In genomic region chr2:104685418-104685817, GRCm38 (mm10) we compare ENCODE assay signal across 9 mouse cellular contexts. TPM values are rescaled to one million over a fixed set of nuclear protein-coding genes. Genes with fewer than 3 reads are reported as not detected.
DNase-seq lines count a peak whose midpoint lies in the region; ATAC-seq and TF ChIP-seq lines count a peak whose summit lies in the region.
"Had no signal": no experiment of that assay in that cellular context is flagged by ENCODE, and none has a peak within 500 bp of the region (broad histone marks: within the 10 kb centered on the region; RNA-seq: fewer than 3 reads in every experiment).

No protein-coding gene starts in this region.

- H3K27ac ChIP-seq in forebrain, embryonic 15.5 days (replicated peaks): no peak overlapping the region
- no peak overlapping the region for H3K27ac ChIP-seq in olfactory bulb, adult 2 months (ENCODE audit: insufficient read depth, low read depth, low read length)
- H3K27ac ChIP-seq: macrophage had no signal

- intact Hi-C loops in heart, postnatal 25 days (cut with DNase I): loop anchor here (1.0 to 10.0 kb wide), 3 partner anchors 57 to 549 kb away; partner anchors contain the start of gene Depdc7

- no peaks in the 10 kb centered on the region for H3K36me3 ChIP-seq in E14TG2a.4 (ENCODE audit: insufficient read depth, low read length)
- H3K36me3 ChIP-seq in forebrain, embryonic 15.5 days: peaks cover 27% of the 10 kb centered on the region

- ATAC-seq in cerebellum, adult (ENCODE audit: insufficient number of reproducible peaks, low FRiP score, low TSS enrichment): peak; percentile 75
- ATAC-seq in forebrain, embryonic 15.5 days (replicated peaks): peak; percentile 93

- peak; percentile 75 for TF ChIP-seq CTCF in E14TG2a.4 (conservative IDR thresholded peaks at IDR 0.05; ENCODE audit: low read length)
- TF ChIP-seq CTCF in olfactory bulb, adult 2 months (IDR thresholded peaks at IDR 0.05; ENCODE audit: insufficient read depth, low read depth, low read length): peak; percentile 94

- no peak overlapping the region for H3K9ac ChIP-seq in forebrain, embryonic 15.5 days (replicated peaks)

- peak; percentile 17 for DNase-seq in heart, postnatal 25 days (ENCODE audit: low spot score)
- DNase-seq in layer of hippocampus, adult 18-20 months (ENCODE audit: low spot score in 2 of 2): peak; percentile 60 to 85
- DNase-seq in lung, adult 18-20 months: peak; percentile 66 to 71
- DNase-seq in thymus, adult 18-20 months: peak; percentile 34 to 48

- peaks cover 31% of the 10 kb centered on the region for H3K27me3 ChIP-seq in E14TG2a.4 (ENCODE audit: insufficient read depth, low read length)
- no peaks in the 10 kb centered on the region for H3K27me3 ChIP-seq in forebrain, embryonic 15.5 days

- H3K4me1 ChIP-seq in E14TG2a.4 (replicated peaks; ENCODE audit: low read depth, low read length): peaks cover 25% of the 10 kb centered on the region
- H3K4me1 ChIP-seq in forebrain, embryonic 15.5 days: 0 out of 2 replicates have a peak, but pooled peaks cover 2% of the 10 kb centered on the region
- 0 out of 2 replicates have a peak, but pooled peaks cover 2% of the 10 kb centered on the region for H3K4me1 ChIP-seq in olfactory bulb, adult 2 months (ENCODE audit: control insufficient read depth, insufficient read depth, low read length)

- no peaks in the 10 kb centered on the region for H3K9me3 ChIP-seq in E14TG2a.4 (ENCODE audit: low read length)
- no peaks in the 10 kb centered on the region for H3K9me3 ChIP-seq in forebrain, embryonic 15.5 days

- H3K4me2 ChIP-seq in forebrain, embryonic 15.5 days (replicated peaks): no peak overlapping the region

- 12% methylated on average over 13 of the region's 13 CpGs for WGBS in forebrain, embryonic 15.5 days
- WGBS in olfactory bulb, adult 2 months: 6% methylated on average over 13 of the region's 13 CpGs

- no peak overlapping the region for H3K4me3 ChIP-seq in E14TG2a.4 (replicated peaks; ENCODE audit: low read length)
- no peak overlapping the region for H3K4me3 ChIP-seq in forebrain, embryonic 15.5 days
- H3K4me3 ChIP-seq in olfactory bulb, adult 2 months (ENCODE audit: insufficient read depth, low read depth, low read length): no peak overlapping the region

- no peak for TF ChIP-seq POLR2A in olfactory bulb, adult 2 months (IDR thresholded peaks at IDR 0.05; ENCODE audit: insufficient read depth, low read depth, low read length)

RNA-seq across cellular contexts. Expression of gene Tcp11l1, which starts 26.6 kb away (rescaled TPM):
- polyA plus RNA-seq in forebrain, embryonic 15.5 days (2015; fragmentation: Nextera tagmentation; extraction: Ambion mirVana): 60.4 and 62.3 TPM in 2 replicates
- total RNA-seq in heart, postnatal 25 days (2021): 1 to 10 TPM; 6.0 to 7.3 TPM
- 10 to 100 TPM; 31.8 to 33.9 TPM for total RNA-seq in layer of hippocampus, adult 18-20 months (2021)
- not detected in 2 replicates for polyA plus RNA-seq in olfactory bulb, adult 2 months (2012; ENCODE audit: insufficient read depth, insufficient read length, low replicate concordance, missing spikeins)

RNA-seq across cellular contexts. Expression of gene Pin1rt1, which starts 30.8 kb away (rescaled TPM):
- 0.24 TPM in 1 of 2 replicates, not detected in the other for polyA plus RNA-seq in forebrain, embryonic 15.5 days (2015; fragmentation: Nextera tagmentation; extraction: Ambion mirVana)
- not detected for total RNA-seq in heart, postnatal 25 days (2021)
- total RNA-seq in layer of hippocampus, adult 18-20 months (2021): not detected
- polyA plus RNA-seq in olfactory bulb, adult 2 months (2012; ENCODE audit: insufficient read depth, insufficient read length, low replicate concordance, missing spikeins): not detected in 2 replicates
- polyA plus RNA-seq: macrophage had no signal

RNA-seq across cellular contexts. Expression of gene Depdc7, which starts 57.3 kb away (rescaled TPM):
- polyA plus RNA-seq in forebrain, embryonic 15.5 days (2015; fragmentation: Nextera tagmentation; extraction: Ambion mirVana): 2.0 and 2.8 TPM in 2 replicates
- under 1 TPM; 0.89 to 0.99 TPM for total RNA-seq in heart, postnatal 25 days (2021)
- 1 to 10 TPM; 2.8 to 3.9 TPM for total RNA-seq in layer of hippocampus, adult 18-20 months (2021)
- not detected in 2 replicates for polyA plus RNA-seq in olfactory bulb, adult 2 months (2012; ENCODE audit: insufficient read depth, insufficient read length, low replicate concordance, missing spikeins)

Comparison
In these comparisons a context has a peak if more than half of its experiments do, and no peak if none do; other contexts are left out.
1. DNase-seq: peak in every context shown above with its lines; median percentile 72 in layer of hippocampus, adult 18-20 months; 68 in lung, adult 18-20 months; 41 in thymus, adult 18-20 months; 17 in heart, postnatal 25 days.